Mouse (Mus musculus) CH12.LX (cell line): ENCODE measurements around the gene Med12. TPM values are rescaled to one million over a fixed set of nuclear protein-coding genes. Genes with fewer than 3 reads are reported as not detected.

Experiments used
- DNase-seq: peaks from one replicate; pipeline ENCODE4 v3.0.0-alpha.2; 2013; ENCODE audit errors: extremely low read depth
- H3K27ac ChIP-seq: 2 replicates; pipeline ENCODE4 v1.5.1; 2012; ENCODE audit warnings: low read depth, mild to moderate bottlenecking, control low read depth, moderate library complexity; ENCODE audit not compliant: insufficient read depth
- H3K27me3 ChIP-seq: replicated peaks from 2 replicates; pipeline ENCODE3; 2012; ENCODE audit warnings: inconsistent platforms
- H3K36me3 ChIP-seq, 2 experiments: replicated peaks in 1 of 2; 2 replicates each; pipeline versions ENCODE3 to v1.6.1; 2012; ENCODE audit warnings: inconsistent platforms in 1 of 2, low read length in 1 of 2, mild to moderate bottlenecking in 1 of 2, mixed read lengths in 1 of 2, moderate library complexity in 1 of 2; ENCODE audit not compliant: control insufficient read depth in 1 of 2, insufficient read depth in 1 of 2
- H3K4me1 ChIP-seq, 2 experiments: 2 replicates each; pipeline ENCODE4 v1.6.1; 2012; ENCODE audit warnings: inconsistent platforms in 1 of 2, moderate library complexity in 1 of 2; ENCODE audit not compliant: insufficient read depth in 2 of 2, control insufficient read depth in 1 of 2
- H3K4me2 ChIP-seq: 2 replicates; pipeline ENCODE4 v1.6.1; 2012; ENCODE audit warnings: low read depth, mild to moderate bottlenecking, control low read depth; ENCODE audit not compliant: poor library complexity, insufficient read depth, severe bottlenecking
- H3K4me3 ChIP-seq, 3 experiments: fragments of 150-350 bp in 1 of 3; sonication (generic) in 1 of 3; replicated peaks in 1 of 3; 2 replicates each; pipeline versions ENCODE3 to v1.5.1; 2011 to 2012; ENCODE audit warnings: low read depth in 2 of 3, low read length in 2 of 3, mild to moderate bottlenecking in 2 of 3, moderate library complexity in 2 of 3, control low read depth in 1 of 3, improper control_type of control experiment in 1 of 3, inconsistent platforms in 1 of 3, mixed read lengths in 1 of 3; ENCODE audit not compliant: poor library complexity in 1 of 3
- H3K79me2 ChIP-seq: replicated peaks from 2 replicates; pipeline ENCODE4 v1.6.1; 2012; ENCODE audit warnings: mild to moderate bottlenecking, moderate library complexity; ENCODE audit not compliant: control insufficient read depth, poor library complexity, insufficient read depth, severe bottlenecking; ENCODE audit errors: extremely low read depth
- H3K9ac ChIP-seq: 2 replicates; pipeline ENCODE4 v1.6.1; 2012; ENCODE audit warnings: low read depth, mild to moderate bottlenecking, control low read depth, moderate library complexity; ENCODE audit not compliant: insufficient read depth
- H3K9me3 ChIP-seq: replicated peaks from 2 replicates; pipeline ENCODE3; 2012; ENCODE audit warnings: low read length, inconsistent platforms, mixed read lengths
- ELF1 ChIP-seq: IDR thresholded peaks from 2 replicates; pipeline ENCODE4 v1.6.1; 2014; ENCODE audit warnings: low read depth, mild to moderate bottlenecking, inconsistent platforms, low read length, improper control_type of control experiment
- GABPA ChIP-seq: IDR thresholded peaks from 2 replicates; pipeline ENCODE4 v1.6.1; 2012; ENCODE audit warnings: low read depth, low read length, improper control_type of control experiment, inconsistent platforms; ENCODE audit not compliant: insufficient replicate concordance
- JUN ChIP-seq: IDR thresholded peaks from 2 replicates; pipeline ENCODE4 v1.6.1; 2011; ENCODE audit warnings: low read depth, mild to moderate bottlenecking, low read length, improper control_type of control experiment, moderate library complexity; ENCODE audit not compliant: insufficient read depth
- MAFK ChIP-seq: IDR thresholded peaks from 2 replicates; pipeline ENCODE4 v1.6.1; 2011; ENCODE audit warnings: low read length, improper control_type of control experiment; ENCODE audit not compliant: insufficient replicate concordance
- MAZ ChIP-seq: IDR thresholded peaks from 2 replicates; pipeline ENCODE4 v1.6.1; 2012; ENCODE audit warnings: low read depth, mild to moderate bottlenecking, inconsistent platforms, low read length, improper control_type of control experiment, moderate library complexity
- MEF2A ChIP-seq: IDR thresholded peaks from 2 replicates; pipeline ENCODE4 v1.6.1; 2014; ENCODE audit warnings: low read depth, mild to moderate bottlenecking, inconsistent platforms, low read length, improper control_type of control experiment, borderline replicate concordance
- POLR2A ChIP-seq: IDR thresholded peaks from 2 replicates; pipeline ENCODE4 v1.6.1; 2011; ENCODE audit warnings: low read depth, mild to moderate bottlenecking, improper control_type of control experiment, low read length
- SMC3 ChIP-seq: IDR thresholded peaks from 2 replicates; pipeline ENCODE4 v1.6.1; 2011; ENCODE audit warnings: low read depth, low read length, improper control_type of control experiment
- TBP ChIP-seq: conservative IDR thresholded peaks from 2 replicates; pipeline ENCODE4 v1.6.1; 2011; ENCODE audit warnings: low read depth, low read length, improper control_type of control experiment
- UBTF ChIP-seq: IDR thresholded peaks from 2 replicates; pipeline ENCODE4 v1.6.1; 2012; ENCODE audit warnings: low read depth, mild to moderate bottlenecking, inconsistent platforms, low read length, improper control_type of control experiment, moderate library complexity
- USF1 ChIP-seq: IDR thresholded peaks from 2 replicates; pipeline ENCODE4 v1.6.1; 2014; ENCODE audit warnings: low read depth, mild to moderate bottlenecking, inconsistent platforms, low read length, improper control_type of control experiment
- ZKSCAN1 ChIP-seq: IDR thresholded peaks from 2 replicates; pipeline ENCODE4 v1.6.1; 2012; ENCODE audit warnings: low read depth, inconsistent platforms, low read length, improper control_type of control experiment, borderline replicate concordance
- ZMIZ1 ChIP-seq: IDR thresholded peaks from 2 replicates; pipeline ENCODE4 v1.6.1; 2012; ENCODE audit warnings: low read depth, mild to moderate bottlenecking, inconsistent platforms, low read length, improper control_type of control experiment
- ZNF384 ChIP-seq: IDR thresholded peaks from 2 replicates; pipeline ENCODE4 v1.6.1; 2012; ENCODE audit warnings: low read depth, low read length, improper control_type of control experiment, inconsistent platforms
- dilution Hi-C: fragments of 300-500 bp; cut with MboI; formaldehyde crosslinking; loops from 2 replicates; pipeline ENCODE4 v1.14.3; 2020; ENCODE audit warnings: low sequenced_read_pairs; ENCODE audit not compliant: extremely low pct_unique_long_range_greater_than_20kb, extremely low pct_ligation_motif_present
- in situ Hi-C: fragments of 300-500 bp; cut with MboI; formaldehyde crosslinking; loops from 3 replicates; pipeline ENCODE4 v1.14.3; 2019; ENCODE audit warnings: low sequenced_read_pairs, low pct_ligation_motif_present, low pct_unique_long_range_greater_than_20kb, mixed read lengths
- polyA plus RNA-seq: library from polyadenylated mRNA; unstranded; fragments of >175 nt; gene quantifications from 2 replicates; pipeline ENCODE4 v1.2.1, GENCODE M21; 2012; ENCODE audit warnings: low read depth; ENCODE audit not compliant: insufficient read length
- total RNA-seq, 2 experiments: library from RNA; depleted of rRNA; stranded (reverse); fragments of 300-350 nt in 1 of 2; fragments of >200 nt in 1 of 2; gene quantifications; 2 replicates each; pipeline ENCODE4 v1.2.3; 2012 to 2014

Med12 gene
- total and polyA plus RNA-seq, 3 experiments, result 15.7 to 66.4 (median 40.3) TPM

DNA sequence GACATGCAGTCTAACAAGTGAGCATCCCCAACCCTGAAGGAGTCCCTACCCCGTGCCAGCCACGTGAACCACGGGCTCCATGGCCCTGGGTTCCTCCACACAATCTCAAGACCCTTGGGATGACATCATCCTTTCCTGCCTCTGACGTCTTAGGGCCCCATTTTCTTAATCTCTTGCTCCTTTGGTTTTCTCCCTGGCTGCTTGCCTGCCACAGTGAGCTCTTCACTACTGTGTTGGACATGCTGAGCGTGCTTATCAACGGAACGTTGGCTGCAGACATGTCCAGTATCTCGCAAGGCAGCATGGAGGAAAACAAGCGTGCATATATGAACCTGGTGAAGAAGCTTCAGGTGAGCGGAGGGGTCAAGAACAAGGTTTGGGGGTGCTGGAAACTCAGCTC, 16.3 kb downstream of the Med12 start:
- no peak overlapping the region for H3K4me2 ChIP-seq
- no peak overlapping the region for H3K27ac ChIP-seq
- no peak overlapping the region for H3K4me3 ChIP-seq
- H3K9ac ChIP-seq, result no peak overlapping the region
- H3K4me1 ChIP-seq, result no peaks in the 10 kb centered on the region
- H3K9me3 ChIP-seq, result no peaks in the 10 kb centered on the region
- no peak for TF ChIP-seq ZNF384
- no peak for TF ChIP-seq SMC3
- no peak for TF ChIP-seq ELF1
- no peak for TF ChIP-seq ZMIZ1
- no peak for TF ChIP-seq ZKSCAN1
- dilution Hi-C loops, result no loop called here
- peaks cover 77 to 98% of the 10 kb centered on the region in 2 experiments for H3K36me3 ChIP-seq
- H3K27me3 ChIP-seq, result no peaks in the 10 kb centered on the region
- no peak for DNase-seq
- no peaks in the 10 kb centered on the region for H3K79me2 ChIP-seq
- in situ Hi-C loops, result loop anchor here (25.0 kb wide), 1 partner anchor 153 kb away; no protein-coding TSS in a partner anchor

DNA sequence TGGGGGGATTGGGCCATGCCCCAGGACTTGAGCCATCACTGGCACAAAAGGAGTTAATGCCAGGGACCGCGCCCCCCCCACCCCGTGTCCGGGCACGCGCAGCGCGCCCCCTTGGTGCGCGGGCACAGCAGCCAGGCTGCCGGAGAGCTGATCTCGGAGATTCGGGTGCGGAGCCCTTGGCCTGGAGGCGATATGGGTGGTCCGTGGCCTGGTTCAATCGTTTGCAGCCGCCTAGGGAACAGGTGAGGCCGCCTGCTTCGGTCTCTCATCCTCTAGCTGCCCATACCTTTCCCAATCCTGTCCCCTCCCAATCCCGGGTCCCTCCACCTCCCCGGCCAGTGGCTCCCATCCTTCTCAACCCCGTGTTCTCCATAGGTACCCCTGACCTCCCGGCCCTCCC, 25.2 kb downstream of the Med12 start, which contains the start of gene Nlgn3:
Nlgn3 (plus strand) TSS at position 114 of the 400 bp plus-strand sequence.
- Histone ChIP-seq H3K27me3 (no peaks in the 10 kb centered on the region), H3K4me1 (no peaks in the 10 kb centered on the region), H3K79me2 (no peaks in the 10 kb centered on the region), H3K9me3 (no peaks in the 10 kb centered on the region), H3K4me2 (no peak within 1 kb of the TSS), H3K36me3 (peaks cover 31 to 50% of the 10 kb centered on the region in 2 experiments), H3K9ac (no peak within 1 kb of the TSS), H3K4me3 (no peak within 1 kb of the TSS), H3K27ac (no peak within 1 kb of the TSS)
- in situ Hi-C loops, result loop anchor here (25.0 kb wide), 1 partner anchor 162 kb away; no protein-coding TSS in a partner anchor
- DNase-seq, result no peak
- TF ChIP-seq TBP (no peak), JUN (no peak), POLR2A (no peak), MEF2A (no peak), MAZ (no peak), MAFK (no peak), GABPA (no peak), UBTF (no peak), USF1 (no peak), ELF1 (no peak)
- dilution Hi-C loops, result no loop called here
